In genomic region chr8:12051357-12051756, GRCm38 (mm10) we compare ENCODE assay signal across 12 mouse cellular contexts.
DNase-seq lines count a peak whose midpoint lies in the region; ATAC-seq and TF ChIP-seq lines count a peak whose summit lies in the region.
"Had no signal": no experiment of that assay in that cellular context is flagged by ENCODE, and none has a peak within 500 bp of the region (broad histone marks: within the 10 kb centered on the region; RNA-seq: fewer than 3 reads in every experiment).

No protein-coding gene starts in this region.

- H3K27me3 ChIP-seq in midbrain, embryonic 11.5 days (ENCODE audit: control insufficient read depth, insufficient read depth, low read length), result no peaks in the 10 kb centered on the region
- H3K27me3 ChIP-seq in midbrain, postnatal 0 days (ENCODE audit: insufficient read depth, low read length), result 0 out of 2 replicates have a peak, but pooled peaks cover 3% of the 10 kb centered on the region
- H3K27me3 ChIP-seq in hindbrain, embryonic 11.5 days (ENCODE audit: control insufficient read depth, insufficient read depth, low read length), result no peaks in the 10 kb centered on the region

- no peaks in the 10 kb centered on the region for H3K36me3 ChIP-seq in midbrain, embryonic 11.5 days (ENCODE audit: control insufficient read depth, insufficient read depth, low read length)
- no peaks in the 10 kb centered on the region for H3K36me3 ChIP-seq in midbrain, postnatal 0 days (ENCODE audit: insufficient read depth, low read length)
- H3K36me3 ChIP-seq in hindbrain, embryonic 11.5 days (ENCODE audit: control insufficient read depth, insufficient read depth, low read length), result no peaks in the 10 kb centered on the region
- H3K36me3 ChIP-seq: kidney, embryonic 15.5 days had no signal

- DNase-seq in midbrain, embryonic 11.5 days (ENCODE audit: low spot score, missing footprints), result peak; percentile 87
- DNase-seq in midbrain, postnatal 0 days (ENCODE audit: low spot score), result no peak
- peak; percentile 41 for DNase-seq in hindbrain, embryonic 11.5 days (ENCODE audit: low spot score)
- DNase-seq in mesoderm, embryonic 11.5 days (ENCODE audit: low read depth, low spot score), result peak; percentile 46
- DNase-seq in retina, postnatal 1 day, result peak; percentile 36
- no peak for DNase-seq in frontal cortex, postnatal 10 days (ENCODE audit: low spot score in 2 of 2)
- no peak for DNase-seq in urinary bladder, postnatal 25 days (ENCODE audit: low spot score)
- DNase-seq: cerebellum, adult 18-20 months; gastrocnemius, postnatal 14 days had no signal

- no peak overlapping the region for H3K4me3 ChIP-seq in midbrain, embryonic 11.5 days (ENCODE audit: low read depth, low read length)
- H3K4me3 ChIP-seq in midbrain, postnatal 0 days (ENCODE audit: low read depth, low read length), result no peak overlapping the region
- no peak overlapping the region for H3K4me3 ChIP-seq in hindbrain, embryonic 11.5 days (ENCODE audit: low read depth, low read length)
- H3K4me3 ChIP-seq: kidney, embryonic 15.5 days had no signal

- peaks cover 15% of the 10 kb centered on the region for H3K4me1 ChIP-seq in midbrain, embryonic 11.5 days (ENCODE audit: control insufficient read depth, insufficient read depth, low read length)
- no peaks in the 10 kb centered on the region for H3K4me1 ChIP-seq in midbrain, postnatal 0 days (ENCODE audit: insufficient read depth, low read length)
- H3K4me1 ChIP-seq in hindbrain, embryonic 11.5 days (replicated peaks; ENCODE audit: control insufficient read depth, insufficient read depth, low read length), result peaks cover 3% of the 10 kb centered on the region; the same call in 1 of the 2 replicates

- no peak for TF ChIP-seq CTCF in midbrain, postnatal 0 days (IDR thresholded peaks at IDR 0.05)

- no peak overlapping the region for H3K27ac ChIP-seq in midbrain, embryonic 11.5 days (ENCODE audit: low read depth, low read length)
- no peak overlapping the region for H3K27ac ChIP-seq in midbrain, postnatal 0 days (ENCODE audit: low read depth, low read length)
- H3K27ac ChIP-seq in hindbrain, embryonic 11.5 days (ENCODE audit: low read depth, low read length), result no peak overlapping the region
- H3K27ac ChIP-seq: kidney, embryonic 15.5 days had no signal

- no peaks in the 10 kb centered on the region for H3K9me3 ChIP-seq in midbrain, embryonic 11.5 days (ENCODE audit: control insufficient read depth, low read length)
- no peaks in the 10 kb centered on the region for H3K9me3 ChIP-seq in midbrain, postnatal 0 days (ENCODE audit: low read length)
- H3K9me3 ChIP-seq in hindbrain, embryonic 11.5 days (ENCODE audit: control insufficient read depth, low read length), result no peaks in the 10 kb centered on the region
- H3K9me3 ChIP-seq: kidney, embryonic 15.5 days had no signal

- ATAC-seq in midbrain, embryonic 11.5 days (ENCODE audit: low FRiP score), result peak; percentile 70
- ATAC-seq in midbrain, postnatal 0 days (ENCODE audit: low FRiP score), result no peak
- peak; percentile 70 for ATAC-seq in hindbrain, embryonic 11.5 days (ENCODE audit: low FRiP score)
- ATAC-seq in inflammation-experienced regulatory T-cells, adult 6 months, result no peak

- H3K9ac ChIP-seq in midbrain, embryonic 11.5 days (ENCODE audit: low read length), result no peak overlapping the region; the same call in 1 of the 2 replicates
- no peak overlapping the region for H3K9ac ChIP-seq in midbrain, postnatal 0 days (replicated peaks; ENCODE audit: low read length, poor library complexity, severe bottlenecking)
- H3K9ac ChIP-seq in hindbrain, embryonic 11.5 days (ENCODE audit: low read depth, low read length), result no peak overlapping the region
- H3K9ac ChIP-seq: kidney, embryonic 15.5 days had no signal

- H3K4me2 ChIP-seq in midbrain, embryonic 11.5 days, result no peak overlapping the region
- no peak overlapping the region for H3K4me2 ChIP-seq in midbrain, postnatal 0 days (ENCODE audit: low read depth, low read length, poor library complexity, severe bottlenecking)
- H3K4me2 ChIP-seq in hindbrain, embryonic 11.5 days (replicated peaks; ENCODE audit: low read depth, low read length), result no peak overlapping the region
- H3K4me2 ChIP-seq: heart, embryonic 11.5 days; kidney, embryonic 15.5 days had no signal

- 25% methylated on average over 12 of the region's 12 CpGs for WGBS in midbrain, embryonic 11.5 days
- 27% methylated on average over 12 of the region's 12 CpGs for WGBS in midbrain, postnatal 0 days
- whole genome bisulfite sequencing in hindbrain, embryonic 11.5 days, result 31% methylated on average over 12 of the region's 12 CpGs

Comparison
In these comparisons a context has a peak if more than half of its experiments do, and no peak if none do; other contexts are left out.
1. ATAC-seq: peak in midbrain, embryonic 11.5 days (single experiment) and hindbrain, embryonic 11.5 days (single experiment); none in midbrain, postnatal 0 days (single experiment) and inflammation-experienced regulatory T-cells, adult 6 months (single experiment).
2. DNase-seq: peak in midbrain, embryonic 11.5 days (single experiment), hindbrain, embryonic 11.5 days (single experiment), mesoderm, embryonic 11.5 days (single experiment) and retina, postnatal 1 day (single experiment); none in midbrain, postnatal 0 days (single experiment), frontal cortex, postnatal 10 days (0 of 2) and urinary bladder, postnatal 25 days (single experiment).